Comparison of ENCODE assay signal across 14 mouse cellular contexts in genomic region chr10:128275374-128275773, GRCm38 (mm10). TPM values are rescaled to one million over a fixed set of nuclear protein-coding genes. Genes with fewer than 3 reads are reported as not detected.
"Had no signal": no experiment of that assay in that cellular context is flagged by ENCODE, and none has a peak within 500 bp of the region (broad histone marks: within the 10 kb centered on the region; RNA-seq: fewer than 3 reads in every experiment).

No protein-coding gene starts in this region.

RNA-seq across cellular contexts. Expression of gene Apof, which starts 6.9 kb away (rescaled TPM):
- polyA plus RNA-seq: heart, embryonic 14.5 days; heart, postnatal 0 days; hindbrain, embryonic 10.5 days; hindbrain, embryonic 11.5 days; hindbrain, embryonic 12.5 days; hindbrain, embryonic 13.5 days; hindbrain, embryonic 14.5 days; inflammation-experienced regulatory T-cells, adult 6 months; intestine, embryonic 14.5 days; kidney, embryonic 14.5 days had no signal

RNA-seq across cellular contexts. Expression of gene Apon, which starts 21.5 kb away (rescaled TPM):
- polyA plus RNA-seq: heart, embryonic 14.5 days; heart, embryonic 16.5 days; heart, postnatal 0 days; hindbrain, postnatal 0 days; intestine, postnatal 0 days; kidney, adult 2 months had no signal

RNA-seq across cellular contexts. Expression of gene Il23a, which starts 23.2 kb away (rescaled TPM):
- polyA plus RNA-seq: hindbrain, embryonic 10.5 days; hindbrain, embryonic 12.5 days; inflammation-experienced regulatory T-cells, adult 6 months had no signal
